Mouse (Mus musculus) olfactory bulb, adult 2 months (tissue): Measurements from ENCODE around the gene Tpcn1. TPM values are rescaled to one million over a fixed set of nuclear protein-coding genes. Genes with fewer than 3 reads are reported as not detected.

Experiments used
- H3K27ac ChIP-seq: fragments of 200-500 bp; 2 replicates; pipeline ENCODE4 v1.5.1; 2012; ENCODE audit warnings: low read depth, low read length; ENCODE audit not compliant: insufficient read depth
- H3K4me1 ChIP-seq: fragments of 200-500 bp; 2 replicates; pipeline ENCODE4 v1.6.1; 2012; ENCODE audit warnings: low read length; ENCODE audit not compliant: control insufficient read depth, insufficient read depth
- H3K4me3 ChIP-seq: fragments of 200-500 bp; 2 replicates; pipeline ENCODE4 v1.5.1; 2012; ENCODE audit warnings: mild to moderate bottlenecking, low read depth, low read length, moderate library complexity; ENCODE audit not compliant: insufficient read depth
- CTCF ChIP-seq: fragments of 200-500 bp; IDR thresholded peaks from 2 replicates; pipeline ENCODE4 v1.5.1; 2012; ENCODE audit warnings: low read depth, mild to moderate bottlenecking, low read length, moderate library complexity; ENCODE audit not compliant: insufficient read depth
- POLR2A ChIP-seq: fragments of 200-500 bp; IDR thresholded peaks from 2 replicates; pipeline ENCODE4 v1.6.1; 2012; ENCODE audit warnings: mild to moderate bottlenecking, low read depth, low read length, moderate library complexity; ENCODE audit not compliant: insufficient read depth
- WGBS: fragments of 180-500 bp; shearing (Covaris S2); methylation state at CpG from one replicate; pipeline ENCODE4 v1.1.7; 2018; 5-methylcytosine and 5-hydroxymethylcytosine counted together
- polyA plus RNA-seq: library from polyadenylated mRNA; stranded (reverse); fragments of >200 nt; gene quantifications from 2 replicates; pipeline ENCODE4 v1.2.4, GENCODE M21; 2012; ENCODE audit warnings: low replicate concordance; ENCODE audit not compliant: missing spikeins, insufficient read depth, insufficient read length

Gene Tpcn1
- polyA plus RNA-seq, 1 experiment = not detected

DNA sequence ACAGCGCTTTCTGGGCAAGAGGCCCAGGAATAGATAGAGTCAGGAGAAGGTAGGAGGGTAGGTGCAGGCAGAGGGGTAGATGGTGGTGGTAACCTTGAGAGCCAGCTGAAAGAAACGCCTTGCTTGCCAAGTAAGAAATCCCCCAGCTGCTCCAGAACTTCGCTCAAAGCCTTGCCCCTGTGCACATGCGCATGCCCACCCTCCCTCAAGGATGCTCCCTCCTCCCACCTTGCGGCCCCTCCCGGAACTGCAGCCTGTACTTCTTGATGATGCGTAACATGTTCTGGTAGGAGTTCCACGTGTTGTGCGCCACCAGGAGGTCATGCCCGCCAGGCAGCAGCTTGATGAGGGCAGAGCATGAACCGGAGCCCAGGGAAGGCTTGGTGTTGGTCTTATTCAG lies 96.0 kb downstream of the Tpcn1 start:
- Histone ChIP-seq H3K27ac (no peak overlapping the region), H3K4me3 (no peak overlapping the region), H3K4me1 (peaks cover 22% of the 10 kb centered on the region)
- TF ChIP-seq CTCF = no peak
- no peak for TF ChIP-seq POLR2A
- 61% methylated on average over 11 of the region's 11 CpGs for WGBS

DNA sequence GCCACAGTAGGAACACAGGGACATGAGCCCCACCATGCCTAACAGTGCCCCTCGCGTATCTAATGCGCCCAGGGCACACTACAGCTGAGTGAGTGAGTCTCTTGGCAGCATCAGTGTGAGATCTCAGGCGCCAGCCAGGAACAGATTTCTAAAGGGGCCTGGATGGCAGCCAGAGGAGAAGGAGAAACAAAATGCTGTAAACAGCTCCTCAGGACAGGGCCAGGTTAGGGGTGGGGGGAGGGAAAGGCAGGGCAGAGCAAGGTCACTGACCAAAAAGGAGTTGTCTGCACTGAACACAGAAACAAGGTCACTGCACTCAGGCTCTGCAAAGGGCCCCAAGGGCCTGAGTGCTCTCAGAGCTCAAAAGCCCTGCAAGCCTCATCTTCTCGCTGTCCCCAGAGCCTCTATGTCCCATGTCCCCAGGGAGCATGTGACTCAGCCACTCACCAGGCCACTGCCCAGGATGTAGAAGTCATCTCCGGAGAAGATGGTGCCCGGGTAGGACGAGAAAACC lies 97.7 kb downstream of the Tpcn1 start:
- Histone ChIP-seq H3K27ac (peak overlapping the region; percentile 50; the same call in 1 of the 2 replicates), H3K4me3 (no peak overlapping the region), H3K4me1 (peaks cover 22% of the 10 kb centered on the region)
- no peak for TF ChIP-seq POLR2A
- no peak for TF ChIP-seq CTCF
- 52% methylated on average over 8 of the region's 8 CpGs for WGBS

DNA sequence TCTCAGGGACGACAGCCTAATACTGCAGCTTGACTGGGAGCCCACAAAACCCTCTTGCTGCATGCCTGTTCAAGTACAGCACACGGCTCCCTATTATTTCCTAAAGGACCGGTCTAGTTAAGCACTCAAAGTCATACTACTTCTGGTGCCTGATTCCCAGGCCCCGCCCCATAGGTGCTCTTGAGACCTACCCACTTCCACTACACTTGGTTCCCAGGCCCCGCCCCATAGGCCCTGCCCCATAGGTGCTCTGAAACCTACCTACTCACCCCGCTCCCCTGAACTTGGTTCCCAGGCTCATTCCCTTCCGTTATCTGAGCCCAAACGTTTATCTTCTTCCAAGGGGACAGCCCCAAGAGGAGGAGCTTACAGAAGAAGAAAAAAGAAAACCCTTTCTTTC lies 100.6 kb downstream of the Tpcn1 start:
- WGBS = 91% methylated on average over 8 of the region's 8 CpGs
- Histone ChIP-seq H3K4me3 (no peak overlapping the region), H3K27ac (no peak overlapping the region), H3K4me1 (peaks cover 10% of the 10 kb centered on the region)
- TF ChIP-seq CTCF (no peak), POLR2A (no peak)

Other genes starting within 250 kb of the Tpcn1 start
- not detected in 2 replicates for gene Lhx5, start 157.0 kb downstream of the Tpcn1 start, polyA plus RNA-seq
- not detected in 2 replicates for gene Sdsl, start 115.9 kb downstream of the Tpcn1 start, polyA plus RNA-seq
- not detected in 2 replicates for gene Sds, start 112.1 kb downstream of the Tpcn1 start, polyA plus RNA-seq
- not detected in 2 replicates for gene Plbd2, start 85.0 kb downstream of the Tpcn1 start, polyA plus RNA-seq
- not detected in 2 replicates for gene Slc8b1, start 77.5 kb downstream of the Tpcn1 start, polyA plus RNA-seq
- not detected in 2 replicates for gene Iqcd, start 343 bp upstream of the Tpcn1 start, polyA plus RNA-seq
- not detected in 2 replicates for gene Rita1, start 23.9 kb upstream of the Tpcn1 start, polyA plus RNA-seq
- not detected in 2 replicates for gene Ddx54, start 24.1 kb upstream of the Tpcn1 start, polyA plus RNA-seq
- gene Cfap73, start 45.6 kb upstream of the Tpcn1 start, polyA plus RNA-seq = not detected in 2 replicates
- not detected in 2 replicates for gene Rasal1, start 60.1 kb upstream of the Tpcn1 start, polyA plus RNA-seq
- gene Dtx1, start 123.3 kb upstream of the Tpcn1 start, polyA plus RNA-seq = not detected in 2 replicates
- gene Oas2, start 161.2 kb upstream of the Tpcn1 start, polyA plus RNA-seq = not detected in 2 replicates
- not detected in 2 replicates for gene Oas3, start 189.0 kb upstream of the Tpcn1 start, polyA plus RNA-seq
- gene Oas1e, start 206.9 kb upstream of the Tpcn1 start, polyA plus RNA-seq = not detected in 2 replicates
- not detected in 2 replicates for gene Oas1c, start 223.8 kb upstream of the Tpcn1 start, polyA plus RNA-seq